Mouse (Mus musculus) stomach, embryonic 16.5 days (tissue): ENCODE data around the gene Ephb2. TPM values are rescaled to one million over a fixed set of nuclear protein-coding genes. Genes with fewer than 3 reads are reported as not detected.

Source experiments
- ATAC-seq: fragments of 200-750 bp; cut with Nextera tagmentation; 2 replicates; pipeline ENCODE4 v1.8.0; 2017; ENCODE audit warnings: moderate number of reproducible peaks, moderate TSS enrichment; ENCODE audit not compliant: insufficient read depth, low FRiP score
- H3K27ac ChIP-seq: fragments of 300-500 bp; sonication (generic); 2 replicates; pipeline ENCODE4 v1.5.1; 2014; ENCODE audit warnings: low read length
- H3K27me3 ChIP-seq: fragments of 300-500 bp; sonication (generic); 2 replicates; pipeline ENCODE4 v1.6.1; 2014; ENCODE audit warnings: low read length, control low read depth, mixed read lengths; ENCODE audit not compliant: control insufficient read depth, insufficient read depth
- H3K36me3 ChIP-seq: fragments of 300-500 bp; sonication (generic); 2 replicates; pipeline ENCODE4 v1.6.1; 2014; ENCODE audit warnings: low read length; ENCODE audit not compliant: control insufficient read depth, insufficient read depth
- H3K4me1 ChIP-seq: fragments of 300-500 bp; sonication (generic); 2 replicates; pipeline ENCODE4 v1.6.1; 2014; ENCODE audit warnings: low read length, control low read depth, mixed read lengths; ENCODE audit not compliant: control insufficient read depth, insufficient read depth
- H3K4me2 ChIP-seq: fragments of 300-500 bp; sonication (generic); 2 replicates; pipeline ENCODE4 v1.6.1; 2014; ENCODE audit warnings: low read depth, low read length, mixed read lengths
- H3K4me3 ChIP-seq: fragments of 300-500 bp; sonication (generic); replicated peaks from 2 replicates; pipeline ENCODE4 v1.5.1; 2014; ENCODE audit warnings: mild to moderate bottlenecking, low read length
- H3K9ac ChIP-seq: fragments of 300-500 bp; sonication (generic); 2 replicates; pipeline ENCODE4 v1.6.1; 2014; ENCODE audit warnings: low read length
- H3K9me3 ChIP-seq: fragments of 300-500 bp; sonication (generic); replicated peaks from 2 replicates; pipeline ENCODE4 v1.6.1; 2016; ENCODE audit warnings: low read length, control low read depth; ENCODE audit not compliant: control insufficient read depth
- WGBS: fragments of 180-500 bp; shearing (Covaris S2); extraction: QIAGEN DNeasy Blood & Tissue Kit; methylation state at CpG from one replicate; pipeline ENCODE4 v1.1.7; 2014; 5-methylcytosine and 5-hydroxymethylcytosine counted together
- polyA plus RNA-seq: library from polyadenylated mRNA; unstranded; fragments of >200 nt; fragmentation: Nextera tagmentation; extraction: Ambion mirVana; gene quantifications from 2 replicates; pipeline ENCODE4 v1.2.1, GENCODE M21; 2015

Ephb2 gene
- polyA plus RNA-seq, 1 experiment from 2014 or later: 3.8 TPM

DNA sequence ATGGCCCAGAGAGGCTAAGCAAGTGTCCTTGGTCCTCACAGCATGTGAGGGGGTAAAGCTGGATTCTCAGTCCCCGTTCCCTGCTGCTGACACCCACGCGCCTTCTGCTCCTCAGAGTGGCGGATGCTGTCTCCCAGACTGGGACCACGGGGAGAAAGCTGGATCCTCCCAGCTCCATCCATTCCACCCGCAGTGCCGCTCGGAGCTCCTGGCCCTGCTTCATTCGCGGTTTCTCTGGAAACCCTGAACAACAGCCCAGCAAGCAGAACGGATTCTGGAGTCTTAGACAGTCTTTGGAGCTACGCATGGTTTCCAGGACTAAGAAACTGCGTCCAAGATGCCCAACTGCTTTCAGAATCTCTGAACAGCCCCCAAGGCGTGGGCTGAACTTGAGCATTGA, 93.9 kb downstream of the Ephb2 start:
- H3K9ac ChIP-seq: no peak overlapping the region
- H3K27ac ChIP-seq: peak overlapping the region; percentile 37; the same call in 1 of the 2 replicates

GRCm38 (mm10) chr4:136740963-136741362, 94.8 kb downstream of the Ephb2 start:
- Histone ChIP-seq H3K4me3 (no peak overlapping the region), H3K9ac (no peak overlapping the region), H3K4me1 (peaks cover 20% of the 10 kb centered on the region), H3K27me3 (no peaks in the 10 kb centered on the region), H3K4me2 (no peak overlapping the region), H3K27ac (no peak overlapping the region), H3K9me3 (no peaks in the 10 kb centered on the region), H3K36me3 (no peaks in the 10 kb centered on the region)
- 77% methylated on average over 5 of the region's 5 CpGs for WGBS
- no peak for ATAC-seq

More for the DNA sequence above, 93.9 kb downstream of the Ephb2 start:
- Histone ChIP-seq H3K27me3 (no peaks in the 10 kb centered on the region), H3K4me1 (peaks cover 19% of the 10 kb centered on the region), H3K36me3 (no peaks in the 10 kb centered on the region), H3K4me3 (no peak overlapping the region), H3K4me2 (no peak overlapping the region), H3K9me3 (no peaks in the 10 kb centered on the region)
- ATAC-seq: no peak
- WGBS: 65% methylated on average over 14 of the region's 14 CpGs

DNA sequence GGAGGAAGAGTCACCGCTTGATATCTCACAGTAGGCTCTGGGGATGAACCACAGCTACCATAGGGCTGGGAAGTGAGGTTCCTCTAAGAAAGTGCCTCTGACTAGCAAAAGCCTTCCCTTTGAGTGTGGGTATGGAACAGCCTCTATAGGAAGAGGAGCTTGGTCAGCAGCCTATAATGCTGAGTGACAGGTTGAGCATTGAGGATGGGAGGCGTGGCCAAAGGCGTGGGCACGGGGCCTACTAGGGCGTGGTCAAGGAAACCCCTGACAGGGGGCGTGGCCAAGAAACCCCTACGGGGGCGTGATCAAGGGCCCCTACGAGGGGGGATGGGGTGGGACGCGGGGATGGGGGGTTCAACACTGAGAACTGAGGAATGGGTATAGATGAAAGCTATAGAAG, 96.6 kb downstream of the Ephb2 start:
- H3K4me2 ChIP-seq: no peak overlapping the region
- no peaks in the 10 kb centered on the region for H3K9me3 ChIP-seq
- H3K27me3 ChIP-seq: no peaks in the 10 kb centered on the region
- no peak for ATAC-seq
- WGBS: 24% methylated on average over 11 of the region's 11 CpGs
- H3K27ac ChIP-seq: no peak overlapping the region
- H3K4me3 ChIP-seq: no peak overlapping the region
- H3K9ac ChIP-seq: no peak overlapping the region
- H3K36me3 ChIP-seq: no peaks in the 10 kb centered on the region
- peaks cover 26% of the 10 kb centered on the region for H3K4me1 ChIP-seq

DNA sequence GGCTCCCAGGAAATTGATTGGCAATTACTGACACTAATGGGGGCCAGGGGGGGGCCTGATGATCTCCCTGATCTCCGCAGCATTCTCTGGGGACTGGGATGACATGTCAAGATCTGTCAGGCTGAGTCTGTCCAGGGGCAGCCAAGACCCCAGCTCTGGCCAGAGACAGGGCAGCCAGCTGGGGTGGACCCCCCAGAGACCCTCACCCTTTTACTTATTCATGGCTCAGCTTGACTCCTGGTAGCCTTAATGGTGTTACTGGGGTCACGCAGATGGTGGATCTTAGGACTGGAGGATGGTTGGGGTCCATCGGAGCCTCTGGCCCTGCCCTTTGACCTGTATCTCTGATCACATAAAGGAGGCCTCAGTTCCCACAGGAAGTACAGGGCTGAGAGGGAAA, 97.5 kb downstream of the Ephb2 start:
- ATAC-seq: no peak
- no peak overlapping the region for H3K9ac ChIP-seq
- H3K4me2 ChIP-seq: no peak overlapping the region
- H3K4me3 ChIP-seq: no peak overlapping the region
- no peaks in the 10 kb centered on the region for H3K36me3 ChIP-seq
- no peak overlapping the region for H3K27ac ChIP-seq
- 72% methylated on average over 3 of the region's 3 CpGs for WGBS
- peaks cover 32% of the 10 kb centered on the region for H3K4me1 ChIP-seq
- no peaks in the 10 kb centered on the region for H3K9me3 ChIP-seq
- no peaks in the 10 kb centered on the region for H3K27me3 ChIP-seq

DNA sequence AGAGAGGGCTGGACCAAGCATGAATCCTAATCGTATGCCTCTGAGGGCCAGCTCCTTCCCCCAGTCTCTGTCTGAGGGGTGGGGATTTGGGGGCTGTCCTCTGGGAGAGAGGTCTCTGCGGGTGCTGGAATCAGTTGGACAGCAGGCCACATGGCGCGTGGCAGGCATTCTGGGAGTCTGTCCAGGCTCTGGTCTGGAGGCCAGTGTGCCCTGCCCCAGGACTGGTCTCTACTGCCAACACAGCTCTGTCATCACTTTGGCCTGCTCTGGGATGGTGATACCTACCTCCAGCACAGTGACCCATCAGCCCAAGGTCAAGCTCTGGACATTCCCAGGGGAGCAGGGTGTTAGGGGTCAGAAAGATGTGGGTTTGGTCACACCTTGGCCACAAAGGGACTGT, 99.9 kb downstream of the Ephb2 start:
- H3K27ac ChIP-seq: no peak overlapping the region
- H3K4me3 ChIP-seq: no peak overlapping the region
- WGBS: 48% methylated on average over 4 of the region's 4 CpGs
- H3K36me3 ChIP-seq: no peaks in the 10 kb centered on the region
- peaks cover 44% of the 10 kb centered on the region for H3K4me1 ChIP-seq
- no peak overlapping the region for H3K4me2 ChIP-seq
- no peaks in the 10 kb centered on the region for H3K27me3 ChIP-seq
- H3K9ac ChIP-seq: no peak overlapping the region
- no peaks in the 10 kb centered on the region for H3K9me3 ChIP-seq
- no peak for ATAC-seq

GRCm38 (mm10) chr4:136734210-136734803, 101.5 kb downstream of the Ephb2 start:
- 74% methylated on average over 15 of the region's 15 CpGs for WGBS
- Histone ChIP-seq H3K4me2 (no peak overlapping the region), H3K27ac (peak overlapping the region; percentile 78; the same call in 1 of the 2 replicates), H3K4me1 (peaks cover 49% of the 10 kb centered on the region), H3K4me3 (no peak overlapping the region), H3K9ac (no peak overlapping the region), H3K9me3 (no peaks in the 10 kb centered on the region), H3K27me3 (no peaks in the 10 kb centered on the region), H3K36me3 (no peaks in the 10 kb centered on the region)
- ATAC-seq: no peak

- Histone ChIP-seq H3K36me3 (no peaks in the 10 kb centered on the region), H3K4me2 (no peak overlapping the region), H3K9ac (peak overlapping the region; percentile 50; the same call in 1 of the 2 replicates), H3K4me3 (no peak overlapping the region), H3K4me1 (peaks cover 46% of the 10 kb centered on the region), H3K27me3 (no peaks in the 10 kb centered on the region), H3K27ac (peak overlapping the region; percentile 78), H3K9me3 (no peaks in the 10 kb centered on the region)
- ATAC-seq: no peak
- WGBS: 29% methylated on average over 11 of the region's 11 CpGs
Measured at GRCm38 (mm10) chr4:136733217-136733865, 102.4 kb downstream of the Ephb2 start.

DNA sequence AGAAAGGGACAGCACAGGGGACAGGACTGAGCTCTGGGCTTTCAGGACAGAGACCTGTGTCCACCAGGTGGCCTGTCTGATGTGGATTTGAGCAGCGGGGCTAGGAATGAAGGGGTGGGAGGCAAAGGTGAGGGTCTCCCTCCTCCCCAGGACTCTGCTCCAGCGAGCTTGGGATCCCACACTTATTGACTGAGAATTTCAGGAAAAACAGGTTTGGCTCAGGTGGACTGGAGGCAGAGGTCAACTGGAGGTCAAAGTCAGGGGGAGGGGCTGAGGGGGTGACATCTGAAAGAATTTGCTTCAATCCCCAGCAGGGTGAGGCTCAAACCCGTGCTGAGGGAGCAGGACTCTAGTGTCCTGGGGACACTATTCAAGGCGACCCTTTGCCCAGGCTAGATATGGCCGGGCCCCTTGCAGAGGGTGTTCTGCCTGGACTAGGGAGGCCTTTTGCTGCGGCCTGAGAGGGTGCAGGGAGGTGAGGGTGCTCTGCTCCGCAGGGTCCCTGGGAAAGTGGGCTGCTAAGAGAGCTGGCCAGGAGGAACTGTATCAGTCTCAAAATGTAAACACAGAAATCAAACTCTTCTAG, 103.2 kb downstream of the Ephb2 start:
- 39% methylated on average over 7 of the region's 7 CpGs for WGBS
- peak; percentile 39; the same call in 1 of the 2 replicates for ATAC-seq
- no peaks in the 10 kb centered on the region for H3K9me3 ChIP-seq
- H3K4me2 ChIP-seq: no peak overlapping the region
- no peaks in the 10 kb centered on the region for H3K36me3 ChIP-seq
- no peak overlapping the region for H3K4me3 ChIP-seq
- peaks cover 46% of the 10 kb centered on the region for H3K4me1 ChIP-seq
- H3K9ac ChIP-seq: peak overlapping the region; percentile 52
- H3K27me3 ChIP-seq: no peaks in the 10 kb centered on the region
- H3K27ac ChIP-seq: peak overlapping the region; percentile 78

GRCm38 (mm10) chr4:136731761-136732160, 104.0 kb downstream of the Ephb2 start:
- Histone ChIP-seq H3K36me3 (no peaks in the 10 kb centered on the region), H3K4me2 (no peak overlapping the region), H3K27me3 (no peaks in the 10 kb centered on the region), H3K27ac (peak overlapping the region; percentile 67), H3K4me3 (no peak overlapping the region), H3K9me3 (no peaks in the 10 kb centered on the region), H3K4me1 (peaks cover 46% of the 10 kb centered on the region), H3K9ac (peak overlapping the region; percentile 51; the same call in 1 of the 2 replicates)
- 33% methylated on average over 5 of the region's 5 CpGs for WGBS
- no peak for ATAC-seq
